Mouse (Mus musculus): ENCODE measurements around the gene Taar8b. TPM values are rescaled to one million over a fixed set of nuclear protein-coding genes. Genes with fewer than 3 reads are reported as not detected.
"Not testable (repeated sequence)": the region's sequence is repeated elsewhere in the genome, so short reads cannot be mapped to it uniquely, and the experiment has no call there.

Taar8b gene
- not detected for total RNA-seq (2021)
- not detected in 2 replicates for polyA plus RNA-seq (2012; rRNA removed)
- long read RNA-seq: 0 reads

GRCm38 (mm10) chr10:24092194-24092593 is at the start of gene Taar8b:
Gene Taar8b, minus strand, starts transcription at chr10:24092294.
- no peak for DNase-seq

GRCm38 (mm10) chr10:24138623-24139261 is 46.6 kb upstream of the Taar8b start:
- no peak for DNase-seq

GRCm38 (mm10) chr10:24134071-24134645 is 42.1 kb upstream of the Taar8b start:
- no peak for DNase-seq

- no peak for DNase-seq
Observed at GRCm38 (mm10) chr10:24133132-24133531, 41.0 kb upstream of the Taar8b start.

GRCm38 (mm10) chr10:24132273-24132672 is 40.2 kb upstream of the Taar8b start:
- peak; percentile 6 for DNase-seq

- DNase-seq: peak; percentile 60
Observed at GRCm38 (mm10) chr10:24131451-24132262, 39.6 kb upstream of the Taar8b start.

- peak; percentile 42 for DNase-seq
Observed at GRCm38 (mm10) chr10:24111116-24111778, 19.2 kb upstream of the Taar8b start.

- not testable (repeated sequence) for DNase-seq
Observed at GRCm38 (mm10) chr10:24109434-24109833, 17.3 kb upstream of the Taar8b start, which contains the start of gene Taar9. Gene Taar9, minus strand, starts transcription at chr10:24109534.

GRCm38 (mm10) chr10:24108236-24108635 is 16.1 kb upstream of the Taar8b start:
- DNase-seq: no peak

- DNase-seq: no peak
Observed at GRCm38 (mm10) chr10:24107747-24108146, 15.7 kb upstream of the Taar8b start.

GRCm38 (mm10) chr10:24103299-24103698 is 11.2 kb upstream of the Taar8b start:
- DNase-seq: not testable (repeated sequence)

GRCm38 (mm10) chr10:24101812-24102211 is 9.7 kb upstream of the Taar8b start, which contains the start of gene Taar8c:
Gene Taar8c, minus strand, starts transcription at chr10:24101912.
- not testable (repeated sequence) for DNase-seq

GRCm38 (mm10) chr10:24097010-24097409 is 4.9 kb upstream of the Taar8b start:
- not testable (repeated sequence) for DNase-seq

GRCm38 (mm10) chr10:24087168-24087567 is 4.9 kb downstream of the Taar8b start:
- no peak for DNase-seq

- no peak for DNase-seq
Observed at GRCm38 (mm10) chr10:24086555-24086954, 5.5 kb downstream of the Taar8b start.

GRCm38 (mm10) chr10:24085936-24086335 is 6.2 kb downstream of the Taar8b start:
- no peak for DNase-seq

GRCm38 (mm10) chr10:24080166-24080565 is 11.9 kb downstream of the Taar8b start:
- DNase-seq: peak; percentile 64

- DNase-seq: not testable (repeated sequence)
Observed at GRCm38 (mm10) chr10:24076200-24076599, 15.9 kb downstream of the Taar8b start, which contains the start of gene Taar8a. Gene Taar8a, plus strand, starts transcription at chr10:24076500.

GRCm38 (mm10) chr10:24074751-24075150 is 17.3 kb downstream of the Taar8b start:
- not testable (repeated sequence) for DNase-seq

- DNase-seq: no peak
Observed at GRCm38 (mm10) chr10:24058986-24059385, 33.1 kb downstream of the Taar8b start.

GRCm38 (mm10) chr10:24052039-24052438 is 40.1 kb downstream of the Taar8b start:
- no peak for DNase-seq

GRCm38 (mm10) chr10:24049210-24049609 is 42.9 kb downstream of the Taar8b start, which contains the start of gene Taar7f:
Gene Taar7f, plus strand, starts transcription at chr10:24049510.
- no peak for DNase-seq
